Mouse (Mus musculus) left cerebral cortex, postnatal 25 days (tissue): ENCODE results near the gene Ptprn. TPM values are rescaled to one million over a fixed set of nuclear protein-coding genes. Genes with fewer than 3 reads are reported as not detected.
"Not testable (repeated sequence)": the region's sequence is repeated elsewhere in the genome, so short reads cannot be mapped to it uniquely, and the experiment has no call there.

Experiments used
- DNase-seq, 2 experiments: peaks; one replicate each; pipeline ENCODE4 v3.0.0; 2022; ENCODE audit warnings: low spot score in 2 of 2, mixed read lengths in 1 of 2
- intact Hi-C: fragments of 180-260 bp; cut with DNase I; formaldehyde crosslinking; loops from one replicate; pipeline ENCODE4 v1.15.1; 2025
- total RNA-seq, 2 experiments: library from RNA; stranded (reverse); gene quantifications; 2 replicates each; pipeline ENCODE4 v1.2.3; 2021

The Ptprn gene
- total RNA-seq, 2 experiments from 2014 or later, result 491 to 494 TPM

DNA sequence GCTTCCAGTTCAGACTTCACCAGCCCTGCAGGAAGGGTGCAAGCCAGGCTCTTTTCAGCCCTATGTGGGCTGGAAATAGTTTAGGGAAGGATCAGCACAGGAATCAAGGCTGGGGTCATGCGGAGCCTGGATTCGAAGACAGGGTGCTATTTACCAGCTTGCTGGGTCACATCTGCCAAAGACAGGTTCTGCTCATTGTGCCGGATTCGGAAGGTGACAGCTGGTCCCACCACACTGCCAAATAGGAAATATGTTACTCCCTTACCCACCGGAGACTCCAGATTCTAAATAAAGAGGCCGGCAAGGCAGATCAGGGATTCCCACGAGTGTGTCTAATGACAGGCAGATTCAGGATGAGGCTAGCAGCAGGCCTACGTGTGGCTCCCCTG, 9.7 kb downstream of the Ptprn start:
- intact Hi-C loops, result no loop called here
- no peak for DNase-seq

DNA sequence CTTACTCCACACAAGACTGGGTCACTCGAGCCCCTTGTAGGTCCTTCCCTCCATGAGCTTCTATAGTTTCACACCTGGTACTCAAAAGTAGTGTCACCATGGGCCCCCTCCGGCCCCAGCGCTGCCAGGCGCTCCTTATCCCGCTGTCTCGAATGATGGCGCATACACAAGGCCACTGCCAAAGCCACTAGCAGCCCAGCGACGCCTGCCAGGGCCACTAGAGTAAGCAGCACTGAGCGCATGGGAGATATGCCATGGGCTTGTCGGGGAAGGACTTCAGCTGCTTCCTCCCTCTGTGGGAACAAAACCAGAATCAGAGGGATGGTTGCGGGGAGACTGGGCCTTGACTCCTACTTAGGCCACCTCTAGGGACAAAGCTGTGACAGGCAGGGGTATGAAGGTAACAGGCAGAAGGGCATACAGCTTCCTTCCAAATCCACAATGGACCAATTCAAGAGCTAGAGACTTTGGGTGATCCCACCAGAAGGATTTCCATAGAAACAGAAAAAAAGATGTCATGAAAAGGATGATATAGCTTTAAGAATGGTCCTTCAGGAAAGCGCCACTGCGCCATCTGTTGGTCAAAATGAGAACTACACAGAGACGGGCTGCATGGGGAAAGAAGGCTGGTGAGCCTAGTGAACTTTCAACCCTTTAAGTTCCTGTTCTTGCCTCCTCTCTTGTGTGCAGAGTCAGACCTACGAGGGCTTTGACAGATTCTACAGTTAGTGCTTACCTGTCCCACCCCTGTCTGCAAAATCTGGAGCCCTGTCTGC, 10.3 kb downstream of the Ptprn start:
- peak; percentile 85 to 88 for DNase-seq
- intact Hi-C loops, result no loop called here

DNA sequence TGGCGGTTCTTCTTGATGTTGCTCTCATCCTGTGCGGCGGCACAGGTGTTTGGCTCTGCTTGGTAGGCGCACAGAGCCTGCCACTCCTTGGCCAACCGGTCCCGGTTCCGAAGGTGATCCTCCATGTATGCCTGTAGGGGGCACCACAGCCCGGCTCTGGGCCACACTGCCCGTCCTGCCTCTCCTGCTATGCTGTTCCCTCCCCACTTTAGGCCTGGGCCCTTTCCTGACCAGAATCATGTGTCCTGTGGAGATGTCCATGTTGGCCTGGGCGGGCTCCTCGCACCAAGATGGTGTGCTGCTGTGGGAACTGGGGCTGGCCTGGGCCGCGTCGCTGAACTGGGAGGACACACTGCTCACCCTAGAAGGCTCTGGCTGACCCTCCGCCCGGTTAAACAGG, 11.3 kb downstream of the Ptprn start:
- DNase-seq, result no peak
- intact Hi-C loops, result no loop called here

GRCm38 (mm10) chr1:75252308-75252707, 12.0 kb downstream of the Ptprn start:
- no peak for DNase-seq
- intact Hi-C loops, result no loop called here

DNA sequence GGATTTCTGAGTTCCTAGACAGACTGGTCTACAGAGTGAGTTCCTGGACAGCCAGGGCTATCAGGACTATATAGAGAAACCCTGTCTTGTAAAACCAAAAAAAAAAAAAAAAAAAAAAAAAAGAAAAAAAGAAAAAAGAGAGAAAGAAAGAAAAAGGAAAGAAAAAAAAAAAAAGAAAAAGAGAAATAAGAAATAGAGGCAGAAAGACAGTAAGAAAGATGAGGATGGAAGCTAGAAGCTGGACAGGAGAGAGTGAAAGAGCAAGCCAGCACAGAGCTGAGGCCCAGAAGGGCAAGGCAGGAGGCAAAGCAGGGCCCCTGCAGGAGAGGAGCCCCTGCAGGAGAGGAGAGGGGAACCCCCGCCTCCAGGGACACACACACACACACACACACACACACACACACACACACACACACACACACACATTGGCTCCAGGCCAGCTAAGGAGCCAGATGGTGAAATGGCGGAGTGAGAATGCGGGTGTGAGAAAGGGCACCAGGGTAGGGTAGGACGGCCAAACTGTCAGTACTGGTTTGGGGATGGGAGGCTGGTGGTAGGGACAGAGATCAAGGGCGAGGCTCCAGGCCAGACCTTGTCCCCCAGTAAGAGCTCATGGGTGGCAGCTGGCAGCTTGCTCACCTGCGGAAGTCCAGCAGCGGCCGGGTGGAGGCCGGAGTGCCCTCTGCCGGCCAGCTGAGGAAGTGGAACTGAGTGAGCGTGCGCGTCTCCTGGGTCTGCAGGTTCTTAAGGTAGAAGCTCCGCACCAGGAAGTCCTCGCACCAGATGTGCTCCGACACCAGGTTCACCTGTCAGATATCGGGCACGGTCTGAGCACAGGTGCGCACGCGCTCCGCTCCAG, 13.0 kb downstream of the Ptprn start:
- peak; percentile 70 to 76 for DNase-seq
- intact Hi-C loops, result no loop called here

DNA sequence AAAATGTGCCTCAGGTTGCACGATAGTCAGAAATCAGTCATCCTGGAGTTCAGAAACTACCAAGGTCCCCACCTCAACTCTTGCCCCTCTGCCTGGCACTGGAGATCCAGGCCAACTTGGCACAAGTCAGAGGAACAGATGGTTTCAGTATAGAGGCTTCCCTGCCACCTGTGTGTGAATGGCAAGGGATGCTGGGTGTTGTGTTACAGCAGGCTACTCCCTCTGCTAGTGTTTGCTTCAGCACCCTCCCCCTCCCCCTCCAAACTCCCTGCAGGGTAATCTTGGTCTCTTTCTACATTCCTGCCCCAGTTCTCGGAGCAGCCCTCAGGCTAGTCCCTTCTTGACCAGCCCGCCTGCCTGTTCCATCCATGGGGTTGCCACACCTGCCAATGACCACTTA, 13.8 kb downstream of the Ptprn start:
- DNase-seq, result no peak
- intact Hi-C loops, result no loop called here

DNA sequence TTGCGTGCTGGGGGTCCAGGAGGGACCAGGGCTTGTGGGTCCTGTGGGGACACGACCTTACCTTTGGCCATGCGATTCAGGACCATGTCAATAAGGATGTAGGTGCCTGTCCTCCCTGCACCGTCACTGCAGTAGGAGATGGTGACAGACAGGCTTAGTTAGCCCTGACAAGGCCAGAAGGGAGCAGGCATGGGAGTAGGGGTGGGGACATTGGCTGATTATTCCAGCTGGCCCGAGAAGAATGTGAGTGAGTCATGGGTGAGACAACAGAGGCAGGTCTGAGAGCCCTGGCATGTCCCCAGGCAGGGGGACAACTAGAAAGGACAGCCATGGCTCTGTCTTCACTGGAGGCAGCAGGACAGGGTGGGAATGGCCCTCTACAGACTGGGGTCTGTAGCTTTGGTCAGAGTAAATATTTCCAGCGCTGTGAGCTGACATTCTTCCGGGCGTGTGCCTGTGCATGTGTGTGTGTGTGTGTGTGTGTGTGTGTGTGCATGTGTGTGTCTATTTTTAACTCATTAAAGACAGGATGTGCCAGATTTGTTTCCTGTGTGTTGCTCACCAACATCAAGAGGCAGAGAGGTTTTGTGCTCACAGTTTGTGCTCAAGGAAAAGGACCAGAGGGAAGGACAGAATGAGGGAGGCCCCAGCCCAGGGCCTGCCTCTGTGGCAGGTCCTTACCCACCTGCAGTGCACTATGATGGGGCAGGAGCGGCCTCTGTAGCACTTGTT, 16.1 kb downstream of the Ptprn start:
- DNase-seq, result peak in 1 of 2 experiments; percentile 58
- intact Hi-C loops, result no loop called here

- intact Hi-C loops, result no loop called here
- DNase-seq, result no peak
Measured at GRCm38 (mm10) chr1:75247071-75247930, 17.0 kb downstream of the Ptprn start.

DNA sequence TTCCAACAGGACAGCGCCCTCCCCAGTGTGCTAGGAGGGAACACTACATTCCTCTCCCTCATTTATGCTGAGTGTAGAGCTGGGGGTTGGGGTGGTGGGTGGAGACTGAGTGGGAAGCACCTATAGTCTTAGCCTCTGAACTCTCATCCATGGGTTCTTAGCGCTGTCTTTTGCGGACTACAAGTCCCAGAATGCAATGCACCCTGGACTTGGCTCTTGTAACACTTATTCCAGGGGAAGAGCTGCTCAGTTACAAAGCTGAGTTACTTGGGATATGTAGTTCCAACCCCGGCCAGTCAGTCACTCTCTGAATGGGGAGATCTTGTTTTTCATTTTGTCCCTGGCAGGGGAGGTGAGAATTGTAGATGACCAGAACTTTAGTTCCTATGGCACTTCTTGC, 19.5 kb downstream of the Ptprn start:
- intact Hi-C loops, result no loop called here
- DNase-seq, result peak; percentile 73 to 86

DNA sequence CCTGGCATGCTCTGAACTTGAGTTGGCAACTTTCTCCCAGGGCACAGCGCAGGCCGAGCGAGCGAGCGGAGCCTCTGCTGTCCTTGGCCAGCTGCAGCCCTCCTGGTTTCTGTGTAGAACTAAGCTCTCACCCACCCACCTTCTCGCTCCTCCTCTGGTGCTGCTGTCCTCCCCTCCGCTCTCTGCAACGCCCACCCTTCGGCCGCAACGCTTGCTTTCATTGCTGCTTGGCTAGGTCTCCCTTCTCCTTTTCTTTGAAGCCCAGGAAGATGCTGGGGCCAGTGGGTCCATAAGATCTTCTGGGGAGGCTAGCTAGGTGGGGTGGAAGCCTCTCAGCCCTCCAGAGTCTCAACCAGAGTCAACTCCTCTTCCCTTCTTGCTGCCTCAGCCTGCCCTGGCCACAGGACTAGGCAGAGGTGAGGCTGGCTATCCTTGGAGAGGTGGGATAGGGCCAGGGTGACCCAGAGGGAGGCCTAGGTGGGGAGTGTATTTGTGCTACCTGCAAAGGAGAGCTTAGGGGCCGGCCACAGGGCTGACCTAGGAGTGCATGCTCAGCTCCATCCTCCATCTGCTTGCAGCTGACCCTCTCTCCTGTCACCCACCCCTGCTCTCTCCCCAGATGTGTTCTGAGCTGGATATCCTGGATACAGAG, 20.0 kb downstream of the Ptprn start:
- peak in 1 of 2 experiments; percentile 55 for DNase-seq
- intact Hi-C loops, result no loop called here

GRCm38 (mm10) chr1:75243411-75243810, 20.9 kb downstream of the Ptprn start:
- no peak for DNase-seq
- intact Hi-C loops, result no loop called here

DNA sequence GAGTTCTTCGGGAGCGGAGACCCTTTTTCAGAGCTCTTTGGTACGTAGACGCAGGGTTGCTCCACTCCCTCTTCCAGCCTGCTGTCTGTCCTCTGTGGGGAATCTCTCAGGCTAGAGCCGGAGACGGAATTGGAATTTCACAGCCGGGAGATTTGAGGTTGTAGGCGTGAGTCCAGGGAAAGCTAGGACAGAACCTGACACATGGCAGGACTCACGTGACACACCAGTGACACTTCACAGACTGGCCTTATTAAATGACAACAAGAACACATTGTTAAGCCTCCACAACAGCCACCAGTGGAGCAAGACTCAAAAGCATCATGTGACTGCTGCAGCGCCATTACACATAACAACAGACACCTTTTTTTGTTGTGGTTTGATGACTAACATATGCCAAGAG, 24.7 kb downstream of the Ptprn start:
- intact Hi-C loops, result no loop called here
- DNase-seq, result peak in 1 of 2 experiments; percentile 72

GRCm38 (mm10) chr1:75236117-75237050, 27.9 kb downstream of the Ptprn start, which contains the start of gene Dnajb2:
Gene Dnajb2 (plus strand): TSS chr1:75236406.
- intact Hi-C loops, result loop anchor here (1.0 to 2.0 kb wide), 2 partner anchors 17 to 26 kb away; partner anchors contain the start of genes Glb1l, Stk16 and Tuba4a
- peak; percentile 81 to 91 for DNase-seq

DNA sequence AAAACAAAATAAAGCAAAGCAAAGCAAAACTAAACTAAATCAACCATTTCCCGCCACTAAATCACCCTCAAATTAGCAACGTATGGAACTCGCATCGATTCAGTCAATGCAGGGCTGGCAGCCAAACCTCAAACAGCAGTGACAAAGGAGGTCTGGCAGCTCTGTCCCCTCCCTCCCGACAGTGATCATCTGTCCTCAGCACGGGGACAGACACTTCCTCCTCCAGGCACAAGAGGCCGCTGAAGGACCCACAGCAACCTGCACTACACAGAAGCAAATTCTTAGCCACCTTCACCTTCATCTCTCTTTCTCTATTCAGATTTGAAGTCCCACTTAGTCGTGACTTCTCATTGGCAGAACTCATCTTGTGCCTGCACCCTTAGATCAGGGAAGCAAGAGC, 29.7 kb downstream of the Ptprn start:
- intact Hi-C loops, result no loop called here
- peak; percentile 72 to 85 for DNase-seq

GRCm38 (mm10) chr1:75232489-75232888, 31.8 kb downstream of the Ptprn start:
- DNase-seq, intact Hi-C loops: not testable (repeated sequence)

DNA sequence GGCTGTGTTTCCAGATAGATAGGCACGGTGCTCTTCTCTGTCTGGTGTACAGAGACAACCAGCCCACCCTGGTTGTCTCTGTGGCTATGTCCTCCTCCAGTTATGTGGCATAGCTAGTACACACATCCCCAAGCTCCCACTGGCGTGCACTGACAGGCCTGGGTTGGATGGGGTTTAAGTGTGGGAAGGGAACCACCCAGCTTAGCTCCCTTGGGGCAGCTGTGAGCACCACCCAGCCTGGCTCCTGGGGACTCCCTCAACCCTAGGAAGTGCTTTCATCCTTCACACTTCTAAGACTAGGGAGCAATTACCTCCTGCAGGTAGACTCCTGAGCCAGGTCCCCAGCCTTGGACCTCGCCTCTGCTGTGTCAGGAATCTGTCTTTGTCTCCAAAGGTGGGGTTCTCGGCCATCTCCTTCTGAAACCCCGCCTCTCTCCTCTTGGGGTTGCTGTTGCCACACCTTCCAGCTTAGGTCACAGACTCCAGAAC, 32.6 kb downstream of the Ptprn start, which contains the start of gene A630095N17Rik:
A630095N17Rik (minus strand) TSS at position 439 of the 489 bp plus-strand sequence.
- DNase-seq, result no peak
- intact Hi-C loops, result no loop called here

GRCm38 (mm10) chr1:75231224-75231623, 33.1 kb downstream of the Ptprn start:
- intact Hi-C loops, result no loop called here
- no peak for DNase-seq
